In the genomic region with DNA sequence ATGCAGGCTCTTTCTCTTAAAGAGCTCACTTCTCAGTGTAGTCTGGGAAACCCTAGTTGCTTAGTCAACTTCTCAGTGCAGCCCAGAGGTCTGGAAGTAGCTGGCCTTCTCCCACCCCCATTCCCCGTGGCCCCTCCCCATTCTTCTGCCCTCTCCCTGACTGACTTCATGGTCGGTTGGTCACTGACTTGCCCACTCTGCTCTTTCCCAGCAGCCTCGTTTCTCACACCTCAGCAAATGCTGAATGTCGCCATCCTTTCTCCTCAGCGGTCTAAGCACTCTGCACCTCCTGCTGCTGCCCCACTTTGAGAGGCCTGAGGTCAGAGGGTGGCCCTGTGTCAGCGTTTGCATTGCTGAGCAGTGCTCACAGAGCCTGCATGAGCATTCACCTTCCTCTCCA, we compare ENCODE assay signal across 25 mouse cellular contexts.
A peak's percentile ranks its signal among the peaks of the same experiment; 100 is the strongest.
DNase-seq lines count a peak whose midpoint lies in the region; ATAC-seq and TF ChIP-seq lines count a peak whose summit lies in the region.
"Had no signal": no experiment of that assay in that cellular context is flagged by ENCODE, and none has a peak within 500 bp of the region (broad histone marks: within the 10 kb centered on the region; RNA-seq: fewer than 3 reads in every experiment).

No protein-coding gene starts in this region.

- peaks cover 3% of the 10 kb centered on the region; the same call in 1 of the 2 replicates for H3K27me3 ChIP-seq in midbrain, embryonic 10.5 days (ENCODE audit: low read depth, poor library complexity, severe bottlenecking)
- no peaks in the 10 kb centered on the region for H3K27me3 ChIP-seq in midbrain, embryonic 16.5 days (ENCODE audit: control insufficient read depth, insufficient read depth, low read depth, low read length)
- no peaks in the 10 kb centered on the region for H3K27me3 ChIP-seq in kidney, embryonic 16.5 days (ENCODE audit: insufficient read depth, low read length)
- no peaks in the 10 kb centered on the region for H3K27me3 ChIP-seq in thymus, adult 2 months (ENCODE audit: control insufficient read depth, insufficient read depth, low read length)
- H3K27me3 ChIP-seq: embryonic facial prominence, embryonic 13.5 days; heart, embryonic 15.5 days; hindbrain, embryonic 12.5 days; liver, embryonic 12.5 days; neural tube, embryonic 12.5 days had no signal

- H3K4me3 ChIP-seq in midbrain, embryonic 10.5 days, result no peak overlapping the region
- no peak overlapping the region for H3K4me3 ChIP-seq in midbrain, embryonic 16.5 days (ENCODE audit: low read depth, low read length)
- no peak overlapping the region for H3K4me3 ChIP-seq in kidney, embryonic 16.5 days (ENCODE audit: low read length)
- no peak overlapping the region for H3K4me3 ChIP-seq in thymus, adult 2 months (ENCODE audit: control insufficient read depth, insufficient read depth, low read length)
- H3K4me3 ChIP-seq: embryonic facial prominence, embryonic 13.5 days; heart, embryonic 10.5 days; heart, embryonic 15.5 days; hindbrain, embryonic 12.5 days; liver, embryonic 12.5 days; myocyte; neural tube, embryonic 12.5 days had no signal

- H3K4me1 ChIP-seq in midbrain, embryonic 10.5 days, result peaks cover 11% of the 10 kb centered on the region
- H3K4me1 ChIP-seq in midbrain, embryonic 16.5 days (ENCODE audit: control insufficient read depth, insufficient read depth, low read length), result peaks cover 3% of the 10 kb centered on the region
- peaks cover 6% of the 10 kb centered on the region for H3K4me1 ChIP-seq in kidney, embryonic 16.5 days (ENCODE audit: insufficient read depth, low read length)
- H3K4me1 ChIP-seq in thymus, adult 2 months (replicated peaks; ENCODE audit: control insufficient read depth, insufficient read depth, low read length), result no peaks in the 10 kb centered on the region
- H3K4me1 ChIP-seq: heart, embryonic 15.5 days; liver, embryonic 12.5 days had no signal

- H3K4me2 ChIP-seq in midbrain, embryonic 16.5 days (ENCODE audit: low read length), result no peak overlapping the region
- no peak overlapping the region for H3K4me2 ChIP-seq in kidney, embryonic 16.5 days (replicated peaks; ENCODE audit: low read depth, low read length)
- H3K4me2 ChIP-seq: embryonic facial prominence, embryonic 13.5 days; heart, embryonic 15.5 days; hindbrain, embryonic 12.5 days; liver, embryonic 12.5 days; midbrain, embryonic 11.5 days; neural tube, embryonic 12.5 days had no signal

- no peaks in the 10 kb centered on the region for H3K9me3 ChIP-seq in midbrain, embryonic 10.5 days (replicated peaks)
- no peaks in the 10 kb centered on the region for H3K9me3 ChIP-seq in midbrain, embryonic 16.5 days (replicated peaks; ENCODE audit: control insufficient read depth, low read length, poor library complexity, severe bottlenecking)
- no peaks in the 10 kb centered on the region for H3K9me3 ChIP-seq in kidney, embryonic 16.5 days (ENCODE audit: low read length)
- H3K9me3 ChIP-seq: embryonic facial prominence, embryonic 13.5 days; heart, embryonic 10.5 days; heart, embryonic 15.5 days; hindbrain, embryonic 12.5 days; liver, embryonic 12.5 days; neural tube, embryonic 12.5 days had no signal

- DNase-seq in midbrain, embryonic 10.5 days (ENCODE audit: low spot score), result no peak
- peak; percentile 59 to 64 for DNase-seq in kidney, postnatal 36 days
- DNase-seq in thymus, adult 2 months, result no peak
- no peak for DNase-seq in adrenal gland, adult 18-20 months (ENCODE audit: low spot score in 2 of 2)
- DNase-seq in heart, adult 9 months (ENCODE audit: low spot score in 2 of 2), result no peak
- no peak for DNase-seq in cerebellum, adult 18-20 months
- DNase-seq: adrenal gland, postnatal 10 days; cerebellum, adult 9-11 months; forebrain, postnatal 0 days; gastrocnemius, postnatal 10 days; liver, postnatal 0 days; lung, postnatal 10 days; thymus, postnatal 14 days had no signal

- WGBS in midbrain, embryonic 10.5 days, result 11% methylated on average over 6 of the region's 6 CpGs
- 13% methylated on average over 6 of the region's 6 CpGs for WGBS in midbrain, embryonic 16.5 days
- WGBS in kidney, embryonic 16.5 days, result 14% methylated on average over 6 of the region's 6 CpGs
- 43% methylated on average over 6 of the region's 6 CpGs for WGBS in thymus, adult 2 months

- H3K36me3 ChIP-seq in midbrain, embryonic 10.5 days, result no peaks in the 10 kb centered on the region
- no peaks in the 10 kb centered on the region for H3K36me3 ChIP-seq in midbrain, embryonic 16.5 days (ENCODE audit: control insufficient read depth, insufficient read depth, low read length)
- H3K36me3 ChIP-seq in kidney, embryonic 16.5 days (ENCODE audit: insufficient read depth, low read length), result no peaks in the 10 kb centered on the region
- H3K36me3 ChIP-seq in thymus, adult 2 months (ENCODE audit: control insufficient read depth, insufficient read depth, low read length), result no peaks in the 10 kb centered on the region
- H3K36me3 ChIP-seq: embryonic facial prominence, embryonic 13.5 days; G1E; heart, embryonic 10.5 days; heart, embryonic 15.5 days; hindbrain, embryonic 12.5 days; liver, embryonic 12.5 days; neural tube, embryonic 12.5 days had no signal

- peak overlapping the region; percentile 42; the same call in 1 of the 2 replicates for H3K27ac ChIP-seq in midbrain, embryonic 10.5 days (replicated peaks)
- H3K27ac ChIP-seq in midbrain, embryonic 16.5 days (ENCODE audit: low read length), result no peak overlapping the region
- H3K27ac ChIP-seq in kidney, embryonic 16.5 days (ENCODE audit: low read length), result peak overlapping the region; percentile 40; the same call in 1 of the 2 replicates
- no peak overlapping the region for H3K27ac ChIP-seq in thymus, adult 2 months (ENCODE audit: control insufficient read depth, insufficient read depth, low read length)
- H3K27ac ChIP-seq: embryonic facial prominence, embryonic 13.5 days; heart, embryonic 10.5 days; heart, embryonic 15.5 days; hindbrain, embryonic 12.5 days; liver, embryonic 12.5 days; neural tube, embryonic 12.5 days had no signal

- no peak for TF ChIP-seq CTCF in thymus, adult 2 months (IDR thresholded peaks at IDR 0.05; ENCODE audit: borderline replicate concordance, control insufficient read depth, extremely low read depth, insufficient read depth, low read length, poor library complexity)

- no peak for ATAC-seq in midbrain, embryonic 16.5 days
- peak; percentile 94 for ATAC-seq in kidney, embryonic 16.5 days (ENCODE audit: low FRiP score, low TSS enrichment)
- ATAC-seq: forebrain, postnatal 0 days; intestine, embryonic 16.5 days; liver, embryonic 12.5 days; liver, postnatal 0 days had no signal

- no peak for TF ChIP-seq POLR2A in thymus, adult 2 months (IDR thresholded peaks at IDR 0.05; ENCODE audit: control insufficient read depth, extremely low read depth, insufficient read depth, low read length, poor library complexity)

- no peak overlapping the region for H3K9ac ChIP-seq in midbrain, embryonic 16.5 days (ENCODE audit: low read depth, low read length)
- no peak overlapping the region for H3K9ac ChIP-seq in kidney, embryonic 16.5 days (replicated peaks; ENCODE audit: low read length)
- H3K9ac ChIP-seq: embryonic facial prominence, embryonic 13.5 days; forebrain, postnatal 0 days; heart, embryonic 15.5 days; hindbrain, embryonic 12.5 days; liver, embryonic 12.5 days; liver, postnatal 0 days; neural tube, embryonic 12.5 days had no signal

Comparison
In these comparisons a context has a peak if more than half of its experiments do, and no peak if none do; other contexts are left out.
1. H3K27ac ChIP-seq: peak in midbrain, embryonic 10.5 days (single experiment) and kidney, embryonic 16.5 days (single experiment); none in midbrain, embryonic 16.5 days (single experiment) and thymus, adult 2 months (single experiment).
2. DNase-seq: peak in kidney, postnatal 36 days (2 of 2); none in midbrain, embryonic 10.5 days (single experiment), thymus, adult 2 months (single experiment), adrenal gland, adult 18-20 months (0 of 2), heart, adult 9 months (0 of 2) and cerebellum, adult 18-20 months (0 of 2).